Mouse (Mus musculus) T-helper 17 cell (primary cell): ENCODE data around the gene Kcnc3.

ENCODE experiments used
- in situ Hi-C, 2 experiments: fragments of 300-600 bp; cut with MboI, MseI; formaldehyde crosslinking; loops; 1 replicate in 1 of 2; 2 replicates in 1 of 2; pipeline ENCODE4 v1.15.1; 2025; ENCODE audit warnings: high pct_unique_total_duplicates in 2 of 2

Gene Kcnc3

GRCm38 (mm10) chr7:44590402-44591347 is at the start of gene Kcnc3:
TSS of gene Kcnc3 (plus strand) at chr7:44590664.
- in situ Hi-C loops, result no loop called here

GRCm38 (mm10) chr7:44542555-44542954 is 47.9 kb upstream of the Kcnc3 start:
- in situ Hi-C loops, result no loop called here

GRCm38 (mm10) chr7:44543071-44543470 is 47.4 kb upstream of the Kcnc3 start:
- in situ Hi-C loops, result no loop called here

GRCm38 (mm10) chr7:44546274-44546673 is 44.2 kb upstream of the Kcnc3 start:
- in situ Hi-C loops, result no loop called here

- in situ Hi-C loops, result no loop called here
Measured at GRCm38 (mm10) chr7:44547041-44547440, 43.4 kb upstream of the Kcnc3 start.

GRCm38 (mm10) chr7:44547725-44548124 is 42.7 kb upstream of the Kcnc3 start:
- in situ Hi-C loops, result no loop called here

- in situ Hi-C loops, result no loop called here
Measured at GRCm38 (mm10) chr7:44548497-44549087, 41.9 kb upstream of the Kcnc3 start, which contains the start of gene Pold1. TSS of gene Pold1 (minus strand) at chr7:44548849.

- in situ Hi-C loops, result loop anchor here in 1 of 2 experiments (5.0 kb wide), 2 partner anchors 302 to 632 kb away; partner anchors contain the start of gene Pth2
Measured at GRCm38 (mm10) chr7:44549621-44550408, 40.6 kb upstream of the Kcnc3 start.

GRCm38 (mm10) chr7:44550409-44550678 is 40.1 kb upstream of the Kcnc3 start:
- in situ Hi-C loops, result loop anchor here in 1 of 2 experiments (5.0 kb wide), 2 partner anchors 302 to 632 kb away; partner anchors contain the start of gene Pth2

- in situ Hi-C loops, result loop anchor here in 1 of 2 experiments (5.0 kb wide), 2 partner anchors 301 to 631 kb away; partner anchors contain the start of gene Pth2
Measured at GRCm38 (mm10) chr7:44551301-44551700, 39.2 kb upstream of the Kcnc3 start.

- in situ Hi-C loops, result loop anchor here in 1 of 2 experiments (5.0 kb wide), 2 partner anchors 301 to 631 kb away; partner anchors contain the start of gene Pth2
Measured at GRCm38 (mm10) chr7:44551731-44552130, 38.7 kb upstream of the Kcnc3 start.

- in situ Hi-C loops, result loop anchor here in 1 of 2 experiments (5.0 kb wide), 2 partner anchors 300 to 630 kb away; partner anchors contain the start of gene Pth2
Measured at GRCm38 (mm10) chr7:44552141-44552908, 38.1 kb upstream of the Kcnc3 start.

- in situ Hi-C loops, result loop anchor here in 1 of 2 experiments (5.0 kb wide), 2 partner anchors 299 to 629 kb away; partner anchors contain the start of gene Pth2
Measured at GRCm38 (mm10) chr7:44553196-44553764, 37.2 kb upstream of the Kcnc3 start.

- in situ Hi-C loops, result loop anchor here in 1 of 2 experiments (5.0 kb wide), 2 partner anchors 298 to 628 kb away; partner anchors contain the start of gene Pth2
Measured at GRCm38 (mm10) chr7:44553826-44554225, 36.6 kb upstream of the Kcnc3 start, which contains the start of gene Nr1h2. TSS of gene Nr1h2 (minus strand) at chr7:44553951.

GRCm38 (mm10) chr7:44557629-44558028 is 32.8 kb upstream of the Kcnc3 start:
- in situ Hi-C loops, result no loop called here

GRCm38 (mm10) chr7:44560435-44561400 is 29.7 kb upstream of the Kcnc3 start:
- in situ Hi-C loops, result no loop called here

- in situ Hi-C loops, result no loop called here
Measured at GRCm38 (mm10) chr7:44563284-44563683, 27.2 kb upstream of the Kcnc3 start.

- in situ Hi-C loops, result no loop called here
Measured at GRCm38 (mm10) chr7:44564486-44564885, 26.0 kb upstream of the Kcnc3 start.

GRCm38 (mm10) chr7:44565414-44565813 is 25.1 kb upstream of the Kcnc3 start:
- in situ Hi-C loops, result loop anchor here in 1 of 2 experiments (5.0 kb wide), 1 partner anchor 67 kb away; no protein-coding TSS in a partner anchor
